Mouse (Mus musculus) gastrocnemius, postnatal 36 days (tissue): ENCODE measurements around the gene Cyth3. TPM values are rescaled to one million over a fixed set of nuclear protein-coding genes. Genes with fewer than 3 reads are reported as not detected.

Source experiments
- DNase-seq, 2 experiments: peaks; one replicate each; pipeline ENCODE4 v3.0.0; 2022
- intact Hi-C: fragments of 180-260 bp; cut with DNase I; formaldehyde crosslinking; loops from one replicate; pipeline ENCODE4 v1.15.1; 2025
- long read RNA-seq, 2 experiments: library from polyadenylated mRNA; stranded (forward); transcript quantifications; one replicate each; pipeline ENCODE4 v2.0.0; 2021
- total RNA-seq, 2 experiments: library from RNA; stranded (reverse); gene quantifications; 2 replicates each; pipeline ENCODE4 v1.2.3; 2021

Gene Cyth3
- total RNA-seq = 10 to 100 TPM; 12.2 to 13.8 TPM
- long read RNA-seq, experiment 1, full-length matches to known transcripts = 4 of 10 reads
- long read RNA-seq, experiment 1, partial matches to known transcripts = 0 of 10 reads
- long read RNA-seq, experiment 1, other reads (novel, unspliced or antisense) = 6 of 10 reads
- long read RNA-seq, experiment 2, partial matches to known transcripts = 0 of 7 reads
- long read RNA-seq, experiment 2, other reads (novel, unspliced or antisense) = 4 of 7 reads

GRCm38 (mm10) chr5:143621893-143622622 lies at the start of gene Cyth3:
Cyth3 (plus strand) TSS chr5:143622447.
- DNase-seq = peak; percentile 92 to 96
- intact Hi-C loops = loop anchor here (5.0 kb wide), 1 partner anchor 80 kb away; no protein-coding TSS in a partner anchor

- DNase-seq = no peak
- intact Hi-C loops = no loop called here
Observed at GRCm38 (mm10) chr5:143573067-143573466, 49.2 kb upstream of the Cyth3 start.

- no peak for DNase-seq
- intact Hi-C loops = no loop called here
Observed at GRCm38 (mm10) chr5:143574261-143575178, 47.7 kb upstream of the Cyth3 start.

DNA sequence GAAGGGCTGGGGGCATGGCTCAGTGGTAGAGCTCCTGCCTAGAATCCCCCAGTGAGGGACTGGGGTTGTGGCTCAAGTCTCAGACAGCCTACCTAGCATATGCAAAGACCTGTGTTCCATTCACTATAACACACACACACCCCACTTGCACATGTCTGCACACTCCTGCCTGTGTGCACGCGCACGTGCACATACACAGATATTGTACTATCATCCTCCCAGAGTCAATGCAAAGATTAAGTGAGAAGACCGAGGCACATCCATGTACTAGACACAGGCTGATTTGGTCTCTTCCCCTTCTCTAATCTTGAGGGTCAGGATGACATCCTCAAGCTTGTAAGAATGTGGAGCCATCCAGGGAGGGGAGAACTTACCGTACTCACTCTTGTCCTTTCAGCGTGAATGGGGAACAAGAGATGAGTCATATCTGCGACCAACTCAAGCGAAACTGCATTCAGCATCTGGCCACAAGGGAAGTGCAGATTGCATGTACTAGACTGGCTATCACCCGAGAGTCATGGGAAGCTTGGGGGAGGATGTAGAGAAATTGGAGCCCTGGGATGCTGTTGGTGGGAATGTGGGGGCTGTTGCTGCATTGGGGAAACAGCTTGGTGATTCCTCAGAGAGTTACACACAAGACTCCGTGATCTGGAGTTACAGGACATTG lies 42.6 kb upstream of the Cyth3 start:
- no peak for DNase-seq
- intact Hi-C loops = no loop called here

DNA sequence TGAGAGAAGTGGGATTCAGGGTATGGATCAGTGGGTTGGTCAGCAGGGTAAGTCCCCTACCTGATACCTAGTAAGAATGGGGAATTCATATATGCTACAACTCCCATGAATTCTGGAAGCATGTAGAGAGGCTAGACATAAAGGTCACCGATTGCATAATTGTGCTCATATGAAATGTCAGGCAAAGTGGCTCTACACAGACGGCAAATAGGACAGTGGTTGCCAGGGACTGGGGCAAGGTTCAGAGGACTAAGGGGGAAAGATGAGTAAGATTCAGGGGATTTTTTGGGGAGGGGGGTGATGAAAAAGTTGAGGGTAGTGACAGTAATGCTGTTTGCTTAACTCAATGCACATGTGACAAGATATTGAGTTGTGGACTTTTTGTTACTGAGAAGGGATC lies 41.3 kb upstream of the Cyth3 start:
- DNase-seq = no peak
- intact Hi-C loops = no loop called here

GRCm38 (mm10) chr5:143581874-143582273 lies 40.4 kb upstream of the Cyth3 start:
- DNase-seq = no peak
- intact Hi-C loops = no loop called here

- intact Hi-C loops = no loop called here
- DNase-seq = no peak
Observed at GRCm38 (mm10) chr5:143583081-143583480, 39.2 kb upstream of the Cyth3 start.

GRCm38 (mm10) chr5:143584982-143585381 lies 37.3 kb upstream of the Cyth3 start:
- DNase-seq = no peak
- intact Hi-C loops = no loop called here

DNA sequence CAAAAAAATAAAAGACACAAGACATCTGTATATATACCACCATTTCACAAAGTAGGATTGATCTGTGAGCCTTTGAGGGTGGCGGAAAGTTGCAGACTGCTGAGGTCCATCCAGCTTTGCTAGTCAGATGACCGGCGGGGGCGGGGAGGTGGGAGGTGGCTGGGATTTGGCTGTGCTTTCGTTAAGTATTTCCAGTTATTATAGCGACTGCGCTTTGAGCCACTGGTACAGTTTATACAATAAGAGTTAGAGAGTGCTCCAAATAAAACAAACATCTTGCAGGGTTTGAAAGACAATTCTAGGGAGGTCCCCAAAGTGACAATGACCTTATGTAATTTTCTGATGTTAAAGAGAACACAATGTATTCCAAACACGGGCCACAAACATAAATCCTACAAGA lies 35.9 kb upstream of the Cyth3 start:
- intact Hi-C loops = no loop called here
- DNase-seq = no peak

DNA sequence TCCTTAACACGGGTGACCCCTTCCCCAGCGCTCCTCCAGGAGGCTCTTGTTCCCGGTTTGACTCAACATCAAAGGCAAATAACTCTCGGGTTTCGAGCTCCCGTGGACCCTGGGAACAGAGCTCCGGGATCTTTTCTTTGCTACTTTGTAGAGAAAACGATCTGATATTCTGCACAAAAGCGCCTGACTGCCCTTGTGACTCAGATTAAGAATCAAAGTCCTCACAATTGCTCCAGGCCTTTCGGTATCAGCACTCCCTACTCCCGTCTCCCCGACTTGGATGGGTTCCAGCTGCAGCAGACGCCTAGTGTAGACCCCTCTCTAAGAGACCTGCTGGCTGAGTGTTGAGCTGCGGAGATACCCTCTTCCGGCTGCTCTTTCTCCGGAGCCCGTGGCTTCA lies 33.1 kb upstream of the Cyth3 start:
- intact Hi-C loops = no loop called here
- no peak for DNase-seq

GRCm38 (mm10) chr5:143592926-143593325 lies 29.3 kb upstream of the Cyth3 start:
- DNase-seq = no peak
- intact Hi-C loops = no loop called here

DNA sequence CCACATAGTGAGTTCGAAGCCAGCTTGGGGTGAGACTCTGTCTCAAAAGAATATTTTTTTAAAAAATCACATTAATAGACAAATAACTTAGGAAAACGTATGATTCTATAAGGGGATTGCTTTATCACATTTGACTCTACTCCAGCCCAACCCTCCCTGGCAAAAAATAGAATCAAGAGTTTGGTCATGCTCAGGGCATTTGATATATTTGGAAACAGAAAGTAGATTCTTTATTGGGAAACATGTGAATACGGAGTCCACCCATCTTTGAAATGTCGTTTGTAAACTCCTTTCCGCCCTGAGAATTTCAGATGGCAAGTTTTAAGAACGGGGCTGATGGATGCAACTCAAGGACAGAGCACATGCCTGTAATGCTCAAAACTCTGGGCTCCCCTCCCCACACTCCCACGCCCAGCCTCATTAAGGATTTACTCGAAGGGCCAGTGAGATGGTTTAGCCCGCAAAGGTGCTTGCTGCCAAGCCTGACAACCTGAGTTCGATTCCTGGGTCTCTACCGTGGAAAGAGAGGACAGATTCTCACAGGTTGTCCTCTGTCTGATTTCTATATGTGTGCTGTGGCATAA lies 28.6 kb upstream of the Cyth3 start:
- DNase-seq = no peak
- intact Hi-C loops = no loop called here

DNA sequence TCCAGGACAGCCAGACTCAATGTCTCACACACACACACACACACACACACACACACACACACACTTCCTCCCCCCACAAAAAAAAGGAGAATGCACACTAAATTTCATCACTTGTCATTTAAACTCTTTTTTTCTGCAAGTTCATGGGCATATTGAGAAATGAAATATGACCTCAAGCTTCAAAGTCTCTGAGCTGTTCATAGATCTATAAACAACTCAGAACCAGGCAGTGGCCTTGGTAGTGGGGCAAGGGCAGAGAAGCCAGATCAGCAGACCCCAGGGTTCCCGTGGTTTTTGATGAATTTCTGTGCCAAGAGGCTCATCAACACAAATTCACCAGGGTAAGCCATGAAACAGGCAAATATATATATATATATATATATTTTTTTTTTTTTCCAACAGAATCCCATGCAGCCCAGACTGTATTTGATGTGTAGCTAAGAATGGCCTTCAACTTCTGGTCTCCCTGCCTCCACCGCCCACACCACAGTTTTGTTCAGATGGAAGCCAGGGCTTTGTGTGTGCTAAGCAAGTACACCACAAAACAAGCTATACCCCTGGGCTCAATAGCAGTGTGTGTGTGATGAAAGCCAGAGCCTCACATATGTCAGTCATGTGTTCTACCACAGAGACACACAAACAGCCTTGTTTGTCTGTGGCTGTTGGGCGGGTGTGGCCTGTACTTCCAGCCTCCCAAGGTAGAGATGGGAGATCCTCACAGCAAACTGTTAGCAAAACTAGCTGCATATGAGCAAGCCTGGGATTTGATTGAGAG lies 27.8 kb upstream of the Cyth3 start:
- intact Hi-C loops = no loop called here
- no peak for DNase-seq

DNA sequence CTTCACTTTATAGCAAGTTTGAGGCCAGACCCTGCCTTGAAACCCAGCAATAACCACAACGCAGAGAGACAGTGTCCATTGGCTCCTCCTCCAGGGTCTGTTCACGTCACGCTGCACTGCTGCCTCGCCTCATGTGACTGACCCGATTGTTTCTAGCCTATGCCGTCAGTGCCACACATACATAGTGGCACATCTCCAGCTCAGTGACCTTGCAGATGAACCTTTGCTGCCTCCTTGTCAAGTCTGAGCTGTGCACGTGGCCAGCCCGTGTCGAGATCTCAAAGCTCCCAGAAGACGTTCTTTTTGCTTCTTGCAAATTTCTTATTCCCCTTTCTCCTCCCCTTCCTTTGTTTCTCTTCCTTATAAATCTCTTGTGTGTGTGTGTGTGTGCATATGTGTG lies 20.2 kb upstream of the Cyth3 start:
- no peak for DNase-seq
- intact Hi-C loops = no loop called here

DNA sequence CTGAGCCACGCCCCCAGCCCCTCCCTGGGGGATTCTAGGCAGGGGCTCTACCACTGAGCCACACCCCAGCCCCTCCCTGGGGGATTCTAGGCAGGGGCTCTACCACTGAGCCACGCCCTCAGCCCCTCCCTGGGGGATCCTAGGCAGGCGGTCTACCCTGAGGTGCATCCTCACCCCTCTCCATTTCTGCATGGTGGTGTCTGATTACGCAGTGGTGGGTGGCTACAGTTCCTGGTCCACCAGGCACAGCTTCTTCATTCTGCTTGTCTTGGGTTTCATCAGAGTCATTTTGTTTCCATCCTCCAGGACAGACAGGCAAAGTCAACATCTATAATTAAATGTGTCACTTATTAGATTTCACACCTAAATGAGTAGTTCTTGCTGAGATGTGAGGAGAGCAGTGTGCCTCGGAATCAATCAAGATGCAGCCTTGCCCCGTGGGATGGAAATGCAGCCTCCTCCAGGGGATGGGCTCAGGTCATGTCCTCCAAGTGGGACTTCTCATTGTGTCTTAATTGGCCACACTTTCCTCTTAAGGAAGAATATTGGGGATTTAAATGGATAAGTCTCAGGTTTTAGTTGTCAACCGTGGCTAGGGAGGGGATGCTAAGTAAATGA lies 18.0 kb upstream of the Cyth3 start:
- intact Hi-C loops = no loop called here
- DNase-seq = no peak

DNA sequence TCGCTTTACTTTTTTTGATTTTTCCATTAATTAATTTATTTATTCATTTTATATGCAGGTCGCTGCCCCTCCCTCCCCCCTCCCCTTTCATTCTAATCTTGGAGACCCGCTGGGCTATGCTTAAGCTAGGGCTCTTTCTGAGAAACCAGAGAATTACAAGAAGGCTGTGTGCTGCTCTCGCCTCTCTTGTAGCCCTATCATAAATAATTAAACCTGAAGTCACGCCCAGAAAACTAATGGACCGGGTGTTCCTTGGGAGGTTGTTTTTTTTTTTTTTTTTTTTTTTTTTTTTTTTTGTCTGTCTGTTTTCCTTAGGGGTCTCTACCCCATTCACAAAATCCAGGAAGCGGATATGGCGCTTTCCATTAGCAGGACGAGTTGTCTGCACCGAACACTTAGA lies 15.5 kb upstream of the Cyth3 start:
- intact Hi-C loops = no loop called here
- no peak for DNase-seq

GRCm38 (mm10) chr5:143608175-143608574 lies 14.1 kb upstream of the Cyth3 start:
- no peak for DNase-seq
- intact Hi-C loops = no loop called here

DNA sequence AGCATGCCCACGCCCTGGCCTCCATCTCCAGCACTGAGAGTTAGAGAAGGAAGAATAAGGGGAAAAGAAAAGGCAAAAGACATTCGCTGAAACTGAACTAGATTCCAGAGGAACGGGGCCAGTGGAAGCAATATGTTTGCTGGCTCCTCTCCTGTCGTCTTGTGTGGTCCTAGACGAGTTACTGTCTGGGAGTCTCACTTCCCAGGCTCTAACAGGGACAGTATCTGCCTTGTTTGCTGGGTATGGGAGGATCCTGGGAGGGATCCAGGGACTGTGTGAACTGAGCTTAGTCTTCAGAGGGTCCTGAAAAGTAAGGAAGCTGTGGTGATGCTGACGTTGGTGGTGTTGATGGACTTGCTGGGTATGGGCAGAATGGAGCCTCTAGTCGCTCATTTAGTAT lies 10.3 kb upstream of the Cyth3 start:
- intact Hi-C loops = no loop called here
- DNase-seq = no peak

DNA sequence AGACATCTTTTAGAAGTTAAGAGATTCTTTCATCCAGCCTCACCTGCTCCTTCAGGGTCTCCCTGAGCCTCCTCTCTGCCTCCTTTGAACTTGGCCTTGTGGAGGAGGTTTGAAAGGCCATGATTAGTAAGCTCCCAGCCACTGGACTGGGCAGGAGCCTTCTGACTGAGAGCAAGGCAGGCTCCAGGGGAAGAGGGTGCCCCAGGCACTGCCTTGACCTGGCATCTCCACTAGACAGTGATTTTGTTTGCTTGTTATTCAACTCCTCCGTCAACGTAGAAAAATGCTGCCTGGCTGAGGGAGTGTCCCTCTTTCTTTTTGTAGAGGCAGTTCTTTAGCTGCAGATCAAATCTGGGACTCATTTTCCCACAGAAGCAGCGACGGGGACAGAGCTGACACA lies 9.0 kb upstream of the Cyth3 start:
- intact Hi-C loops = no loop called here
- DNase-seq = no peak
